Mouse (Mus musculus) liver, embryonic 12.5 days (tissue): ENCODE results near the gene Pmfbp1. TPM values are rescaled to one million over a fixed set of nuclear protein-coding genes. Genes with fewer than 3 reads are reported as not detected.

ENCODE experiments used
- ATAC-seq: fragments of 200-750 bp; cut with Nextera tagmentation; 2 replicates; pipeline ENCODE4 v1.8.0; 2017; ENCODE audit warnings: moderate number of reproducible peaks, mild to moderate bottlenecking, moderate library complexity
- H3K27ac ChIP-seq: fragments of 300-500 bp; sonication (generic); 2 replicates; pipeline ENCODE4 v1.5.1; 2016; ENCODE audit warnings: mild to moderate bottlenecking
- H3K27me3 ChIP-seq: fragments of 300-500 bp; sonication (generic); replicated peaks from 2 replicates; pipeline ENCODE4 v1.6.1; 2016; ENCODE audit warnings: mild to moderate bottlenecking, moderate library complexity
- H3K36me3 ChIP-seq: fragments of 300-500 bp; sonication (generic); 2 replicates; pipeline ENCODE4 v1.6.1; 2016; ENCODE audit warnings: mild to moderate bottlenecking, moderate library complexity
- H3K4me1 ChIP-seq: fragments of 300-500 bp; sonication (generic); 2 replicates; pipeline ENCODE4 v1.6.1; 2016
- H3K4me2 ChIP-seq: fragments of 300-500 bp; sonication (generic); 2 replicates; pipeline ENCODE4 v1.6.1; 2016; ENCODE audit warnings: mild to moderate bottlenecking, moderate library complexity
- H3K4me3 ChIP-seq: fragments of 300-500 bp; sonication (generic); 2 replicates; pipeline ENCODE4 v1.5.1; 2016; ENCODE audit warnings: mild to moderate bottlenecking, moderate library complexity
- H3K9ac ChIP-seq: fragments of 300-500 bp; sonication (generic); 2 replicates; pipeline ENCODE4 v1.6.1; 2016; ENCODE audit warnings: mild to moderate bottlenecking, moderate library complexity
- H3K9me3 ChIP-seq: fragments of 300-500 bp; sonication (generic); replicated peaks from 2 replicates; pipeline ENCODE4 v1.6.1; 2016; ENCODE audit warnings: mild to moderate bottlenecking, moderate library complexity
- WGBS: fragments of 180-500 bp; shearing (Covaris S2); methylation state at CpG from one replicate; pipeline ENCODE4 v1.1.7; 2016; ENCODE audit not compliant: insufficient replicate concordance; 5-methylcytosine and 5-hydroxymethylcytosine counted together
- polyA plus RNA-seq: library from polyadenylated mRNA; unstranded; fragments of >200 nt; fragmentation: Nextera tagmentation; extraction: Ambion mirVana; gene quantifications from 2 replicates; pipeline ENCODE4 v1.2.1, GENCODE M21; 2016

Gene Pmfbp1
- polyA plus RNA-seq, 1 experiment from 2014 or later, result not detected

DNA sequence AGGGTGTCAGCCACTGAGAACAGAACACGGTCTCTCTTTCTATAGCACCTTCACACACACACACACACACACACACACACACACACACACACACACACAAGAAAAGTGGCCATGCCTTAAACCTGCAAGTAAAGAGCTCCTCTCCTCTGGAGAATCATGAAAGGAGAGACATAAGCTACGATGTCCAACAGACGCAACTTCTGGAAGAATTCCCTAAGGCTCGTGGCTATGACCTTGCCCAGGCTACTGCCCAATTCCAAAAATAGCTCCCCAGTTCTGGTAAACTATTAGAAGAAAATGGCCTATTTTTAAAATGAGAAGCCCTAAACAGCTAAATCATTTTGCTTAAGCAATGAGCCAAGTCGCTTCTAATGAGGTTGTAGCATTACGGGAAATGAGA is 22.0 kb upstream of the Pmfbp1 start:
- Histone ChIP-seq H3K36me3 (no peaks in the 10 kb centered on the region), H3K4me1 (no peaks in the 10 kb centered on the region), H3K4me3 (no peak overlapping the region), H3K27ac (no peak overlapping the region), H3K9ac (no peak overlapping the region), H3K4me2 (no peak overlapping the region), H3K27me3 (no peaks in the 10 kb centered on the region), H3K9me3 (no peaks in the 10 kb centered on the region)
- WGBS, result 77% methylated on average over 6 of the region's 6 CpGs
- ATAC-seq, result no peak

DNA sequence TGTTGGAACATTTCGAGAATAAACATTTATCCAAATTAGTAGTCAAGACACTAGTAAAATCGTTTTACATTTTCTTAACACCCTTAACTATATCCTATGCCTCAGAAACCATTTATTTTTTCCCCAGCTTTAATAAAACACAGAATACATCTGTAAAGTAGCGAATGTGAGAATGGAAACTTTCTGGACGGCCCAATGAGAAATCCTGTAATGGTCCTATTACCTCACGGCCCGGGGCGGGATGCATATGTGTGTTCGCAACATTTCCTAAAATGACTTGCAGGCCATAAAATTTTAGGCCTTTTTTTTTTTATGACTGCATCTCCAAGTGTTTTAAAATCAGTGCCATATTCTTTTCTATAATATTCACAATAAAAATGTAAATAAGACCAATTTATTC is 21.4 kb upstream of the Pmfbp1 start:
- Histone ChIP-seq H3K4me1 (no peaks in the 10 kb centered on the region), H3K36me3 (no peaks in the 10 kb centered on the region), H3K9ac (no peak overlapping the region), H3K4me3 (no peak overlapping the region), H3K27me3 (no peaks in the 10 kb centered on the region), H3K27ac (no peak overlapping the region), H3K4me2 (no peak overlapping the region), H3K9me3 (no peaks in the 10 kb centered on the region)
- WGBS, result 71% methylated on average over 8 of the region's 8 CpGs
- no peak for ATAC-seq

DNA sequence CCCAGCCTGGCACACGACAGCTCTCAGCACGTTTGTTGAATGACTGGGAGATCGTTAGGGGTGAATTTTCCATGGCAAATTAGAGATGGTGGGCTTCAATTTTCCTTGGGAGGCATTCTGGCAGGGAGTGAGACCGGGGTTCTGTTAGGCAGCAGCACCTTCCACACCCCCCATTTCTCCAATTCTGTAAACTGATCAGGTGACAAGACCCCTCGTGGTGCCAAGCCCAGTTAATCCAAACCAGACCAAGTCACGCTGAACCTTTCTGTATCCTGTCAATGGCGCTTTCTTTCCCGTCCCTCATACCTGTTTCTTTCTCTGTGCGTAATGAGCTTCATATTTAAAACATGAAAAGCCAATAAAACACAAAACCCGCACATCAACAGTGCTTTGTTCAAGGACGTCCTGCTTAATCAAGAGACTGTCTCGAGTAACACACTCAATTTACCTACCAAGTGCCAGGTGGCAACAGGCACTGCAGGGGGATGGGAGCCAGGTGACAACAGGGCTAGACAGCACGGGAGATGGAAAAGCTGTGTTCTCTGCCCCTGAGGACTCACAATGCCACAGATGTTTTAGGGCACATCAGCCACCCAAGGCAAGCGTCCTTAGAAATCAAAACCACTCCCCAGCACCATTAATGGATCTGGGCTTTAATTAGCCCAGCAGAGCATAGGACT is 19.2 kb upstream of the Pmfbp1 start:
- Histone ChIP-seq H3K27ac (no peak overlapping the region), H3K9me3 (no peaks in the 10 kb centered on the region), H3K36me3 (no peaks in the 10 kb centered on the region), H3K4me1 (no peaks in the 10 kb centered on the region), H3K9ac (no peak overlapping the region), H3K27me3 (no peaks in the 10 kb centered on the region), H3K4me2 (no peak overlapping the region), H3K4me3 (no peak overlapping the region)
- 53% methylated on average over 14 of the region's 14 CpGs for WGBS
- ATAC-seq, result no peak

DNA sequence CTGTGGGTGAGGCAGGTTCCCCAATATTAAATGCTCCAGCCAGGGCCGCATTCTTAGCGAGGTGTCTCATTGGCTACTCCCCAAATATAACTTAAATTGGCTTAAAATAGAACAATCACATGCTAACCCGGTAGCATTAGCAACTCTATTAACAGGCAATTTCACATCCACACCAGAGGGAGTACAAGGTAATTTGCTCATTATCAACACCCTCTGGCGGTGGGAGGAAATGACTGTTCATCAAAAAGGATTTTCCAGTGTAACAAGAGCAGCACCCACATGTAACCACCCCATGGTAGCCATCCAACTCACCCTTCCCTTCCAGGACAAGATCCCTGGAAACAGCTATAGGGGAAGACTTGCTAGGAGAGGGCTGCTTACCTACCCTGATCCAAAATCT is 18.4 kb upstream of the Pmfbp1 start:
- ATAC-seq, result no peak
- Histone ChIP-seq H3K9ac (no peak overlapping the region), H3K9me3 (no peaks in the 10 kb centered on the region), H3K36me3 (no peaks in the 10 kb centered on the region), H3K4me2 (no peak overlapping the region), H3K27me3 (no peaks in the 10 kb centered on the region), H3K27ac (no peak overlapping the region), H3K4me3 (no peak overlapping the region), H3K4me1 (no peaks in the 10 kb centered on the region)
- WGBS, result 58% methylated on average over 4 of the region's 4 CpGs

DNA sequence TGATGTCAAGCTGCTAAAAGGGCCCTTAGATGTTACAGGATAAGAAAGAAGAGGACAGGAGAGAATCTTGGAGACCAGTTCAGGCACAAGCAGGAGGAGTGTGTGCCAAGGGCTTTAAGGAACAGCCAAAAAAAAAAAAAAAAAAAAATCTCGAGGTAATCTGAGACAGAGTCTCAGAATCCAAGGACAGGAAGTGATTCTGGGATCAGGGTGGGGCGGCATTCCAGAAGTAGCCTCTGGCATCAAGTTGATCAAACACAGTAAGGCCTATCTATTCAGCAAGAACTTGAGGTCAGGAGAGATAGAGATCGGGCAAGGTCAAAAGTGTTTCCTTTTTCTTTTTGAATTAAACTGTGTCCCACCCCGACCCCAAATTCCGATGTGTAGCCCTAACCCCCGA is 15.2 kb upstream of the Pmfbp1 start:
- H3K9me3 ChIP-seq, result no peaks in the 10 kb centered on the region
- H3K27ac ChIP-seq, result no peak overlapping the region
- no peaks in the 10 kb centered on the region for H3K4me1 ChIP-seq
- H3K36me3 ChIP-seq, result no peaks in the 10 kb centered on the region
- no peak overlapping the region for H3K4me2 ChIP-seq
- no peak for ATAC-seq
- 53% methylated on average over 6 of the region's 6 CpGs for WGBS
- H3K4me3 ChIP-seq, result no peak overlapping the region
- H3K27me3 ChIP-seq, result no peaks in the 10 kb centered on the region
- no peak overlapping the region for H3K9ac ChIP-seq

DNA sequence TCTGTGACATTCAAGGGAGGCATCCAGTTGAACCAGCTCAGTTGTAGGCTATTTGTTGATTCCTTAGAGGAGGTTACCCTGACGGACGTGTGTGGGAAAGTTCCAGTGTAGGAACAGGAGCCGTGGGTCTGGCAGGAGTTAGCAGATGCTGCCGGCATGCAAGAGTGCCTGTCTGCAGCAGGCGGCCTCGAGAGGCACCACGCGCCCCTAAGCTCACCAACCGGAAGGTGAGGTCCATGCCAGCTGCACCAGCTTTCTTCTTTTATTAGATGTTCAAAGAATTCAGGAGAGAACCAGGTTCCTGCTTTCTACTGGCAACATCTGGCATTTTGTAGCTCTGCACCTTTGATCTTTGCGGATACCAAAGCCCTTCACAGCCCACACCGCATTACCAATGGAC is 9.1 kb upstream of the Pmfbp1 start:
- H3K4me1 ChIP-seq, result no peaks in the 10 kb centered on the region
- no peak overlapping the region for H3K4me2 ChIP-seq
- no peaks in the 10 kb centered on the region for H3K36me3 ChIP-seq
- ATAC-seq, result no peak
- no peaks in the 10 kb centered on the region for H3K27me3 ChIP-seq
- H3K9me3 ChIP-seq, result no peaks in the 10 kb centered on the region
- WGBS, result 76% methylated on average over 11 of the region's 11 CpGs
- H3K27ac ChIP-seq, result no peak overlapping the region
- H3K9ac ChIP-seq, result no peak overlapping the region
- H3K4me3 ChIP-seq, result no peak overlapping the region

DNA sequence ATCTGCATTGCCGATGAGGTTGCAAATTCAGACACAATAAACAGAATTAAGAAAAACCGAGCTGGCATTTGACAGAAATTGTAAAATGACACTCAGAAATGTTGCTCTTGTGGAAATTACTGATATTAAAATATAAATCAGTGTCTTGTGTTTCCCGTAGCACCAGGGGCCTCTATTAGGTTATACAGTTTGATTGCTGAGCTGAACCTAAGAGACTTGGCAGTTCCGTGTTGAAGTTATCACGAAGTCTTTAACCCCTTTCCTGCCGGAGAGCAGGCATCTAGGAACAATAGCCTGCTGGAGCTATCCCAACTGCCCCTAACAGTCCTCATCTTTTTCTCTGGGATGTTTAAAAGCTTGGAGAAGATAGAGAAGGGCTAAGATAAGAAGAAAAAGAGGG is 8.3 kb upstream of the Pmfbp1 start:
- WGBS, result 34% methylated on average over 6 of the region's 6 CpGs
- Histone ChIP-seq H3K27me3 (no peaks in the 10 kb centered on the region), H3K27ac (no peak overlapping the region), H3K9me3 (no peaks in the 10 kb centered on the region), H3K9ac (no peak overlapping the region), H3K4me1 (no peaks in the 10 kb centered on the region), H3K4me2 (no peak overlapping the region), H3K36me3 (no peaks in the 10 kb centered on the region), H3K4me3 (no peak overlapping the region)
- no peak for ATAC-seq

DNA sequence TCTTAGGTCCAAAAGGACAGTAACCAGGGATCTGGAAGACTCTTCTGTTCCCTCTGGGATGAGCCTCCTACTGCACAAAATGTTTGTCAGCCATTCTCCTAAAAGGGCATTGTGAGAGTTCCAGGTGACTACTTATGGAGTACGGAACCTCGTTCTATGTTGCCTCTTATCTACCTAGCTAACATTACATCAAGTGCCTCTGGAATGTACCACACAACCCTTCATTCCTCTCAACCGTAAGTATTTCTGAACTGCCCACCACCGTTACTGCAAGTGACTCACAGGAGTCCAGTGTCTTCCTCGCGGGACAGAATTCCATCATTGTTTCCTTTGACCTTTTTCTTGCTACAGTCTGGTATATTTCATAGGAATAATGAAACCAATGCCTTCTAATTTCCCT is 1.0 kb upstream of the Pmfbp1 start:
- Histone ChIP-seq H3K4me3 (no peak overlapping the region), H3K4me1 (no peaks in the 10 kb centered on the region), H3K9ac (no peak overlapping the region), H3K9me3 (no peaks in the 10 kb centered on the region), H3K27ac (no peak overlapping the region), H3K27me3 (no peaks in the 10 kb centered on the region), H3K4me2 (no peak overlapping the region), H3K36me3 (no peaks in the 10 kb centered on the region)
- 70% methylated on average over 6 of the region's 6 CpGs for WGBS
- ATAC-seq, result no peak

DNA sequence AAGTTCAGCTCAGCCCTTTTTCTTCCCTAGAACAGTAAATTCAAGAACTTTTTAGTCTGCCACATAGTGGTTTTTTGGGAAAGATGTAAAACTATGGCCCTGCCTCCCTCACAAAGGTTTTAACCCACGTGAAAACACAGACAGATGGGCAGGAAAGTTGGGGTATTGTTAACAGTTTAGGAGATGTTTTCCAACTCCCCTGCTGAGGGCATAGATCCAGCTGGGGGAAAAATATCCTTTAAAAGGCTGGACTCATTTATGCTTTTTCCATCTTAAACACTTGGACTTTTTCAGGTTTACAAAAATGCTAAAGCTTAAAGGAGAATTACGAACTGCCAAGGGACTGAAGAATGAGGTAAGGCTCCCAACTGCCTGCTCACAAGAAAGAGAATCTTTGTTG is 774 bp downstream of the Pmfbp1 start:
- no peak for ATAC-seq
- Histone ChIP-seq H3K36me3 (no peaks in the 10 kb centered on the region), H3K9ac (no peak overlapping the region), H3K4me1 (no peaks in the 10 kb centered on the region), H3K4me2 (no peak overlapping the region), H3K9me3 (no peaks in the 10 kb centered on the region), H3K27me3 (no peaks in the 10 kb centered on the region), H3K27ac (no peak overlapping the region), H3K4me3 (no peak overlapping the region)
- 48% methylated on average over 2 of the region's 2 CpGs for WGBS

DNA sequence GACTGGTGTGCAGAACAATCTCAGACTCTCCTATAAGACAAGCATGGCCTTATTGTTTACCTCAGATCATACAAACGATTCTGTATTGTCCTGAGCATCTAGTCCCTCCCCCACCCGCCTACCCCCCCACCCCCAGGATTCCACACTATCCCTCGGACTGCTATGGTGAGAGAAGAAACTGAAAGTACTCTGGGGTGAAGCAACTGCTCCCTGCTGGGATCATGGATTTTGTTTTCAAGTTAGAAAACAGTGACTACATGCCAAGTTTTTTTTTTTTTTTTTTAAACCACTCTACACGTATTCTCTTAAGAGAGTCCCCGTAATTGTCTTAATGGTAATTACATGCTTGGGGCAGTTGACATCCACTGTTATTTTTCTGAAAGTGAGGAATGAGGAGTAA is 3.6 kb downstream of the Pmfbp1 start:
- Histone ChIP-seq H3K9me3 (no peaks in the 10 kb centered on the region), H3K4me2 (no peak overlapping the region), H3K4me1 (no peaks in the 10 kb centered on the region), H3K27ac (no peak overlapping the region), H3K36me3 (no peaks in the 10 kb centered on the region), H3K27me3 (no peaks in the 10 kb centered on the region), H3K4me3 (no peak overlapping the region), H3K9ac (no peak overlapping the region)
- no peak for ATAC-seq
- 66% methylated on average over 5 of the region's 5 CpGs for WGBS

DNA sequence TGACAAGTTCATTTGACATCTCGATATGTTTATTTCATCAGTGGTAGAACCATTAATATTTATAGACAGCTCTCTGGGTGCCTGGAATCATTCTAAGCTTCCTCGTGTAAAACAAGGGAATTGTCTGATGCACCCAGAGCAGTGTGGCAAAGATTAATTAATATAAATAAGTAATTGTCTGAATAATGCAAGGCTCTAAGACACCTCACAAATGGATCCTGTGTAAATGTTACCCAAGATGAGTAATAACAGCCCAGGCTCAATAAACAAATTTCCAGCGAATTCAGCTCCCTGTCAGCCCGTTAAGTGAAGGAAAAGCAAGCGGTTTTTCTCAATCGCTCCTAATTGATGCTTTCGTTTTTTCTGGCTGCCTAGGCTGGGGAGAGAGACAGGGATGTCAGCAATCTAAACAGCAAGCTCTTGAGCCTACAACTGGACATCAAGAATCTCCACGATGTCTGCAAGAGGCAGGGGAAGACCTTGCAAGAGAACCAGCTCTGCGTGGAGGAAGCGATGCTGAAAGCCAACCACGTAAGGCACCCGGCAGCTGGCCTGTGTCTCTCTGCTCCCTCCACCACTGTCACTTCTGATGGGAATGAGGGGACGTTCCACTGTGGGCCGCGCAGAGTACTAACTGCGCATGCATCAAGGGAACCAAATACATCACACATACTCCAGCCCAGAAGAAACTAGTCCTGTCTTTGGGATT is 5.3 kb downstream of the Pmfbp1 start:
- H3K4me2 ChIP-seq, result no peak overlapping the region
- H3K9me3 ChIP-seq, result no peaks in the 10 kb centered on the region
- no peak overlapping the region for H3K27ac ChIP-seq
- no peak for ATAC-seq
- no peaks in the 10 kb centered on the region for H3K36me3 ChIP-seq
- no peak overlapping the region for H3K4me3 ChIP-seq
- no peaks in the 10 kb centered on the region for H3K27me3 ChIP-seq
- 75% methylated on average over 16 of the region's 16 CpGs for WGBS
- H3K9ac ChIP-seq, result no peak overlapping the region
- H3K4me1 ChIP-seq, result no peaks in the 10 kb centered on the region

DNA sequence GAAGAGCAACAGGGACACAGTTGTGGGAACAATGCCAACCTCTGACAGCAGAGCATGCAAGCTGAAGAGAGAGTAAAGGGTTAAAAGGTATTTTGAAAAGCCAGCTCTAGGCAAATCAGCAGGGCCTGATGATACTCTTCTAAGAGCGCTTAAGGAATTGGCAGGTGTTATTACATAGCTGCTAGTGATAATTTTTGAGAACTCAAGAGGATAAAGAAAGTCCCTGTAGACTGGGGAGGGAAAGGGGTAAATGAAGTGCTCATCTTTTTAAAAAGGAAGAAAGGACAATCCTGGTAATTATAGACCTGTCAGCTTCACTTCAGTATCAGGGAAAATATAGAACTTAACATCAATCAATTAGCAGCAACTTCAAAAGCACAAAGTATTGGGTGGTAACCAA is 9.7 kb downstream of the Pmfbp1 start:
- no peak for ATAC-seq
- Histone ChIP-seq H3K27ac (no peak overlapping the region), H3K4me3 (no peak overlapping the region), H3K27me3 (no peaks in the 10 kb centered on the region), H3K9ac (no peak overlapping the region), H3K4me1 (no peaks in the 10 kb centered on the region), H3K9me3 (no peaks in the 10 kb centered on the region), H3K4me2 (no peak overlapping the region), H3K36me3 (no peaks in the 10 kb centered on the region)
- WGBS, result 54% methylated on average over 1 of the region's 1 CpGs

DNA sequence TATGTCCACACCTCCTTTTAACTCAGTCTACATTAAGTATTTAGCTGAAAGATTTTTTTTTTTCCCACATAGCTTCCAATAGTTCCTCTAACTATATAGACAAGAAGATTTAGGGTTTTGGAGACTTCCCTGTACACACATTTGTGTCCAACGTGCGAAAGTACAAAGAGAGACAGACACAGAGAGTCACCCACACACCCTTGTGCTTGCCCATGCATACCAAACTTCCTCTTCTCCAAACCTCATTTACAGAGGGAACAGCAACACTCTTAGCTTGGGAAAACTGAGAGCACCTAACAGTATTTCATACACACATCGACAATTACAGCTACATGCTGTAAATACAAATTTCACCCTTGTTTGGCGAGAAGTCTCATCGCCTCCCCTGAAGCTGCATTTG is 11.7 kb downstream of the Pmfbp1 start:
- no peaks in the 10 kb centered on the region for H3K36me3 ChIP-seq
- H3K9ac ChIP-seq, result no peak overlapping the region
- no peaks in the 10 kb centered on the region for H3K9me3 ChIP-seq
- no peak overlapping the region for H3K27ac ChIP-seq
- no peak for ATAC-seq
- WGBS, result 73% methylated on average over 5 of the region's 5 CpGs
- H3K4me3 ChIP-seq, result no peak overlapping the region
- no peak overlapping the region for H3K4me2 ChIP-seq
- H3K27me3 ChIP-seq, result no peaks in the 10 kb centered on the region
- no peaks in the 10 kb centered on the region for H3K4me1 ChIP-seq
